Mouse (Mus musculus) heart, embryonic 10.5 days (tissue): ENCODE measurements around the gene Prpf40b. TPM values are rescaled to one million over a fixed set of nuclear protein-coding genes. Genes with fewer than 3 reads are reported as not detected.
A peak's percentile ranks its signal among the peaks of the same experiment; 100 is the strongest.

Source experiments
- DNase-seq: peaks from one replicate; pipeline ENCODE4 v3.0.0-alpha.2; 2017; ENCODE audit warnings: low spot score
- H3K27ac ChIP-seq: fragments of 300-500 bp; sonication (generic); 2 replicates; pipeline ENCODE4 v1.5.1; 2016; ENCODE audit warnings: mild to moderate bottlenecking
- H3K27me3 ChIP-seq: fragments of 300-500 bp; sonication (generic); 2 replicates; pipeline ENCODE4 v1.6.1; 2016; ENCODE audit warnings: mild to moderate bottlenecking; ENCODE audit not compliant: poor library complexity, insufficient read depth, severe bottlenecking
- H3K36me3 ChIP-seq: fragments of 300-500 bp; sonication (generic); 2 replicates; pipeline ENCODE4 v1.6.1; 2016; ENCODE audit warnings: mild to moderate bottlenecking, moderate library complexity
- H3K4me1 ChIP-seq: fragments of 300-500 bp; sonication (generic); 2 replicates; pipeline ENCODE4 v1.6.1; 2016; ENCODE audit warnings: mild to moderate bottlenecking
- H3K4me3 ChIP-seq: fragments of 300-500 bp; sonication (generic); 2 replicates; pipeline ENCODE4 v1.5.1; 2016; ENCODE audit warnings: mild to moderate bottlenecking, moderate library complexity
- H3K9me3 ChIP-seq: fragments of 300-500 bp; sonication (generic); 2 replicates; pipeline ENCODE4 v1.6.1; 2016; ENCODE audit warnings: mild to moderate bottlenecking, moderate library complexity
- WGBS: fragments of 180-500 bp; shearing (Covaris S2); methylation state at CpG from one replicate; pipeline ENCODE4 v1.1.7; 2016; 5-methylcytosine and 5-hydroxymethylcytosine counted together
- polyA plus RNA-seq: library from polyadenylated mRNA; unstranded; fragments of >200 nt; fragmentation: Nextera tagmentation; extraction: Ambion mirVana; gene quantifications from 2 replicates; pipeline ENCODE4 v1.2.1, GENCODE M21; 2016

Prpf40b gene
- polyA plus RNA-seq, 1 experiment from 2014 or later, result 54.7 TPM

- WGBS, result 2% methylated on average over 9 of the region's 10 CpGs
- peak; percentile 94 for DNase-seq
- H3K4me1 ChIP-seq, result peaks cover 22% of the 10 kb centered on the region
- peak overlapping the region; percentile 52 for H3K4me3 ChIP-seq
- no peaks in the 10 kb centered on the region for H3K9me3 ChIP-seq
- H3K27ac ChIP-seq, result peak overlapping the region; percentile 73
- H3K27me3 ChIP-seq, result no peaks in the 10 kb centered on the region
- H3K36me3 ChIP-seq, result no peaks in the 10 kb centered on the region
Observed at GRCm38 (mm10) chr15:99259730-99260252, 35.1 kb upstream of the Prpf40b start.

- no peak overlapping the region for H3K4me3 ChIP-seq
- H3K9me3 ChIP-seq, result no peaks in the 10 kb centered on the region
- H3K36me3 ChIP-seq, result no peaks in the 10 kb centered on the region
- no peak for DNase-seq
- no peaks in the 10 kb centered on the region for H3K27me3 ChIP-seq
- no peak overlapping the region for H3K27ac ChIP-seq
- WGBS, result 61% methylated on average over 10 of the region's 10 CpGs
- peaks cover 31% of the 10 kb centered on the region for H3K4me1 ChIP-seq
Observed at GRCm38 (mm10) chr15:99262702-99263101, 32.2 kb upstream of the Prpf40b start.

GRCm38 (mm10) chr15:99264363-99264762 is 30.5 kb upstream of the Prpf40b start:
- peaks cover 28% of the 10 kb centered on the region for H3K4me1 ChIP-seq
- no peak for DNase-seq
- H3K4me3 ChIP-seq, result no peak overlapping the region
- H3K27ac ChIP-seq, result peak overlapping the region; percentile 72
- H3K36me3 ChIP-seq, result no peaks in the 10 kb centered on the region
- no peaks in the 10 kb centered on the region for H3K9me3 ChIP-seq
- no peaks in the 10 kb centered on the region for H3K27me3 ChIP-seq
- 55% methylated on average over 2 of the region's 2 CpGs for WGBS

GRCm38 (mm10) chr15:99265679-99266078 is 29.2 kb upstream of the Prpf40b start:
- H3K9me3 ChIP-seq, result no peaks in the 10 kb centered on the region
- 18% methylated on average over 4 of the region's 4 CpGs for WGBS
- no peaks in the 10 kb centered on the region for H3K27me3 ChIP-seq
- H3K36me3 ChIP-seq, result no peaks in the 10 kb centered on the region
- H3K4me1 ChIP-seq, result peaks cover 16% of the 10 kb centered on the region
- 0 out of 2 replicates have a peak overlapping the region, but pooled peaks have one; percentile 2 for H3K4me3 ChIP-seq
- H3K27ac ChIP-seq, result no peak overlapping the region
- DNase-seq, result no peak

GRCm38 (mm10) chr15:99276095-99276494 is 18.8 kb upstream of the Prpf40b start:
- H3K4me1 ChIP-seq, result no peaks in the 10 kb centered on the region
- H3K36me3 ChIP-seq, result no peaks in the 10 kb centered on the region
- WGBS, result 69% methylated on average over 8 of the region's 8 CpGs
- no peaks in the 10 kb centered on the region for H3K9me3 ChIP-seq
- H3K27ac ChIP-seq, result no peak overlapping the region
- DNase-seq, result no peak
- peaks cover 22% of the 10 kb centered on the region for H3K27me3 ChIP-seq
- H3K4me3 ChIP-seq, result no peak overlapping the region

GRCm38 (mm10) chr15:99278271-99278670 is 16.6 kb upstream of the Prpf40b start:
- Histone ChIP-seq H3K27ac (no peak overlapping the region), H3K4me3 (no peak overlapping the region), H3K9me3 (no peaks in the 10 kb centered on the region), H3K4me1 (no peaks in the 10 kb centered on the region), H3K36me3 (no peaks in the 10 kb centered on the region), H3K27me3 (peaks cover 22% of the 10 kb centered on the region)
- 90% methylated on average over 7 of the region's 7 CpGs for WGBS
- DNase-seq, result no peak

GRCm38 (mm10) chr15:99283456-99283855 is 11.4 kb upstream of the Prpf40b start:
- 62% methylated on average over 10 of the region's 10 CpGs for WGBS
- Histone ChIP-seq H3K4me1 (peaks cover 14% of the 10 kb centered on the region), H3K27ac (no peak overlapping the region), H3K9me3 (no peaks in the 10 kb centered on the region), H3K27me3 (peaks cover 22% of the 10 kb centered on the region), H3K36me3 (no peaks in the 10 kb centered on the region), H3K4me3 (no peak overlapping the region)
- DNase-seq, result no peak

- Histone ChIP-seq H3K27me3 (peaks cover 13% of the 10 kb centered on the region), H3K9me3 (no peaks in the 10 kb centered on the region), H3K36me3 (no peaks in the 10 kb centered on the region), H3K27ac (peak overlapping the region; percentile 67), H3K4me3 (peak overlapping the region; percentile 27), H3K4me1 (peaks cover 14% of the 10 kb centered on the region)
- 27% methylated on average over 14 of the region's 14 CpGs for whole genome bisulfite sequencing
- peak; percentile 83 for DNase-seq
Observed at GRCm38 (mm10) chr15:99284527-99285188, 10.2 kb upstream of the Prpf40b start.

- WGBS, result 32% methylated on average over 8 of the region's 8 CpGs
- peak; percentile 86 for DNase-seq
- Histone ChIP-seq H3K27ac (peak overlapping the region; percentile 67), H3K4me1 (peaks cover 14% of the 10 kb centered on the region), H3K36me3 (no peaks in the 10 kb centered on the region), H3K4me3 (peak overlapping the region; percentile 27), H3K9me3 (no peaks in the 10 kb centered on the region), H3K27me3 (peaks cover 8% of the 10 kb centered on the region; the same call in 1 of the 2 replicates)
Observed at GRCm38 (mm10) chr15:99285189-99285535, 9.7 kb upstream of the Prpf40b start.

GRCm38 (mm10) chr15:99290586-99290985 is 4.3 kb upstream of the Prpf40b start:
- no peak overlapping the region for H3K27ac ChIP-seq
- H3K36me3 ChIP-seq, result no peaks in the 10 kb centered on the region
- 76% methylated on average over 11 of the region's 11 CpGs for WGBS
- no peak for DNase-seq
- H3K4me3 ChIP-seq, result no peak overlapping the region
- no peaks in the 10 kb centered on the region for H3K9me3 ChIP-seq
- peaks cover 4% of the 10 kb centered on the region for H3K4me1 ChIP-seq
- H3K27me3 ChIP-seq, result no peaks in the 10 kb centered on the region

GRCm38 (mm10) chr15:99294287-99294686 is 600 bp upstream of the Prpf40b start:
- DNase-seq, result no peak
- WGBS, result 19% methylated on average over 16 of the region's 16 CpGs
- H3K4me3 ChIP-seq, result peak overlapping the region; percentile 81
- H3K27me3 ChIP-seq, result no peaks in the 10 kb centered on the region
- H3K27ac ChIP-seq, result peak overlapping the region; percentile 93
- no peaks in the 10 kb centered on the region for H3K9me3 ChIP-seq
- H3K36me3 ChIP-seq, result no peaks in the 10 kb centered on the region
- peaks cover 12% of the 10 kb centered on the region for H3K4me1 ChIP-seq

GRCm38 (mm10) chr15:99295484-99295981 is 646 bp downstream of the Prpf40b start, which contains the start of gene Fam186b:
TSS of gene Fam186b (minus strand) at chr15:99295888.
- Histone ChIP-seq H3K36me3 (peaks cover 6% of the 10 kb centered on the region; the same call in 1 of the 2 replicates), H3K4me3 (peak within 1 kb of the TSS; percentile 81), H3K27me3 (no peaks in the 10 kb centered on the region), H3K27ac (peak within 1 kb of the TSS; percentile 93), H3K9me3 (no peaks in the 10 kb centered on the region), H3K4me1 (peaks cover 12% of the 10 kb centered on the region)
- WGBS, result 1% methylated on average over 10 of the region's 17 CpGs
- DNase-seq, result no peak

GRCm38 (mm10) chr15:99296213-99296612 is 1.3 kb downstream of the Prpf40b start:
- no peak for DNase-seq
- Histone ChIP-seq H3K4me3 (peak overlapping the region; percentile 81), H3K36me3 (peaks cover 7% of the 10 kb centered on the region; the same call in 1 of the 2 replicates), H3K27me3 (no peaks in the 10 kb centered on the region), H3K27ac (no peak overlapping the region), H3K9me3 (no peaks in the 10 kb centered on the region), H3K4me1 (peaks cover 12% of the 10 kb centered on the region)
- 37% methylated on average over 5 of the region's 5 CpGs for WGBS
